Mouse (Mus musculus) heart, postnatal 0 days (tissue): ENCODE measurements around the gene Myo6.

Experiments used
- CTCF ChIP-seq: IDR thresholded peaks from 2 replicates; pipeline ENCODE4 v1.5.1; 2016; ENCODE audit warnings: antibody characterized with exemption, control low read depth, low read depth
- EP300 ChIP-seq: IDR thresholded peaks from 2 replicates; pipeline ENCODE4 v1.6.1; 2016; ENCODE audit warnings: antibody characterized with exemption, low read depth

DNA sequence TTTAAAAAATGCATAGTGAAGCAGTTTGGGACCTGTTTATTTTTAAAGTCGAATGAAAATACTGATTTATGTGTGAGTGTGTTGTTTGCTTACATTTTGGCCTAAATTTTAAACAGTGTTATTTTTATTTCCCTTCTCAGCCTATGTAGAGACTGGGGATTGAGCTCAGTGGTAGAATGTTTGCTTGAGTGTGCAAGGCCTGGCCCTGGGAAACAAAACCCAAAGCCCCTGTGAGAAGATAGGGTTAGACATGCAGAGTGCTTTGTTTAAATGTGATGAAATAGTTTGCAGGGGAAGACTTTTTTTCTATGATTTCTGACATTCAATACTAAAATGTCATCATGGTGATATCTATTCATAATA is 110.9 kb downstream of the Myo6 start:
- TF ChIP-seq EP300: no peak
- TF ChIP-seq CTCF: no peak
